Mouse (Mus musculus): ENCODE results near the gene Dapk2.

Dapk2 gene

GRCm38 (mm10) chr9:66306414-66306813 lies 148.4 kb downstream of the Dapk2 start:
- in situ Hi-C loops (cut with MboI, MseI), result no loop called here

GRCm38 (mm10) chr9:66307341-66307740 lies 149.3 kb downstream of the Dapk2 start:
- in situ Hi-C loops (cut with MboI, MseI), result no loop called here

GRCm38 (mm10) chr9:66308741-66309140 lies 150.7 kb downstream of the Dapk2 start:
- in situ Hi-C loops (cut with MboI, MseI), result no loop called here

GRCm38 (mm10) chr9:66311458-66311857 lies 153.4 kb downstream of the Dapk2 start:
- in situ Hi-C loops (cut with MboI, MseI), result no loop called here

DNA sequence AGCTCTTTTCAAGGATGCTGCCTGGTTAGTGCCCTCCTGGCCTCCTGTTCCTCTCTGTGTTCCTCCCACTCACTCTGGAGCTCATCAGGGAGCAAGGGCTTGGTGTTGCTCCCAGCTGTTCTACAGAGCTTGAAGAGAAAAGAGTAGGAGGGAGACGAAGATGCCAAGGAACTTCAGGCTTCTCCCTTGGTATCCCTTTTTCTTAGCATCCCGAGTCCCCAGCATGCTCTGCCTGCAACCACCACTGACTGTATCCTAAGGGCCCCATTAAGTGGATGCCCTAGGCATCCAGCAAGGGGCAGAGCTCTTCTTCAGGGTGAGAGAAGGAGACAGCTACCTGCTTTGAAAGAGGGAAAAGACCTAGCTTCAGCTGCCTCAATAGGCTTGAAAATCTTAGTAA lies 158.6 kb downstream of the Dapk2 start:
- in situ Hi-C loops (cut with MboI, MseI), result no loop called here

Measured in T-helper 2 cell (primary cell).